Mouse (Mus musculus) kidney, embryonic 15.5 days (tissue): Measurements from ENCODE around the gene Dnajb7. TPM values are rescaled to one million over a fixed set of nuclear protein-coding genes. Genes with fewer than 3 reads are reported as not detected.

Experiments used
- ATAC-seq: fragments of 200-750 bp; cut with Nextera tagmentation; replicated peaks from 2 replicates; pipeline ENCODE4 v1.8.0; 2017; ENCODE audit warnings: moderate TSS enrichment; ENCODE audit not compliant: low FRiP score
- H3K27ac ChIP-seq: fragments of 300-500 bp; sonication (generic); 2 replicates; pipeline ENCODE4 v1.5.1; 2015; ENCODE audit warnings: mild to moderate bottlenecking, inconsistent platforms
- H3K27me3 ChIP-seq: fragments of 300-500 bp; sonication (generic); 2 replicates; pipeline ENCODE4 v1.6.1; 2015; ENCODE audit warnings: inconsistent platforms
- H3K36me3 ChIP-seq: fragments of 300-500 bp; sonication (generic); 2 replicates; pipeline ENCODE4 v1.6.1; 2015; ENCODE audit warnings: inconsistent platforms
- H3K4me1 ChIP-seq: fragments of 300-500 bp; sonication (generic); 2 replicates; pipeline ENCODE4 v1.6.1; 2015; ENCODE audit warnings: inconsistent platforms
- H3K4me2 ChIP-seq: fragments of 300-500 bp; sonication (generic); 2 replicates; pipeline ENCODE4 v1.6.1; 2015; ENCODE audit warnings: moderate library complexity, mild to moderate bottlenecking, inconsistent platforms
- H3K4me3 ChIP-seq: fragments of 300-500 bp; sonication (generic); replicated peaks from 2 replicates; pipeline ENCODE4 v1.5.1; 2015; ENCODE audit warnings: mild to moderate bottlenecking, inconsistent platforms
- H3K9ac ChIP-seq: fragments of 300-500 bp; sonication (generic); 2 replicates; pipeline ENCODE4 v1.6.1; 2015; ENCODE audit warnings: mild to moderate bottlenecking, inconsistent platforms
- H3K9me3 ChIP-seq: fragments of 300-500 bp; sonication (generic); replicated peaks from 2 replicates; pipeline ENCODE4 v1.6.1; 2016; ENCODE audit warnings: inconsistent platforms
- WGBS: fragments of 180-500 bp; shearing (Covaris S2); methylation state at CpG from one replicate; pipeline ENCODE4 v1.1.7; 2015; ENCODE audit warnings: mixed read lengths; 5-methylcytosine and 5-hydroxymethylcytosine counted together
- polyA plus RNA-seq: library from polyadenylated mRNA; unstranded; fragments of >200 nt; fragmentation: Nextera tagmentation; extraction: Ambion mirVana; gene quantifications from 2 replicates; pipeline ENCODE4 v1.2.1, GENCODE M21; 2015

Dnajb7 gene
- polyA plus RNA-seq, 1 experiment from 2014 or later, result 2.1 TPM

DNA sequence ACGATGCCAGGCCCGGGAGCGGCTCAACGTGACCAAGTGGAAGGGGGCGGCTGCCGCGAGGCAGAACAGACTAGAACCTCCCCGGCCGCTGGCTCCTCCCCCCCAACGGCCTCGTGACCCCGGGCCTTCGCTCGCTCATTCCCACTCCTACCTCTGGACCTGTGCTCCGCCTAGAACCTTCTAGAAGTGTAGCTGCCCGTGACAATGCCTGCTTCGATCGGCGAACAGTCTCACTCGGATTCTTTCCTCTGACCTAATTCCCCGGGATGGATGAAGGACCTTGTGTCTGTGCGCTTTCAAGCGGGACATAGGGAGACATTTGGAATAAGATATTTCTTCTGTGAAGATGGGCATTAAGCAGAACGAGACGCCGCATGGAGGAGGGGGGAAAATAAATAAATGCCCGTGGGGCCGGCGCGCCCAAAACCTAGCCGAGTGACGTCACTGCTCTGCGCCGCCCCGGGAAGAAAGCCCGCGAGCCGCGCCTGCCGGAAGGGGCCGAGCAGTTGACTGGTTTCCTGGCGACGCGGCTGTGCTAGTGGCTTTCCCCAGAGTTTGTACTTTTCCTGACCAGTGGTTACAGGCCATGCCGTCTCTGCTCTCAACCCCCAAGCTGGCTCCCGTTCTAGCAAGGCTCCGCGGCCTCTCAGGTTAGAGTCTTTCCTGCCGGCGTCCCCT lies 8.3 kb downstream of the Dnajb7 start, which contains the start of the genes St13 and Xpnpep3:
St13 (minus strand) TSS at position 440 of the 678 bp plus-strand sequence.
Xpnpep3 (plus strand) TSS at position 501 of the 678 bp plus-strand sequence.
- H3K27ac ChIP-seq, result peak within 1 kb of the TSS; percentile 90
- peak within 1 kb of the TSS; percentile 84 for H3K4me3 ChIP-seq
- H3K9me3 ChIP-seq, result no peaks in the 10 kb centered on the region
- H3K4me1 ChIP-seq, result peaks cover 27% of the 10 kb centered on the region
- no peaks in the 10 kb centered on the region for H3K36me3 ChIP-seq
- ATAC-seq, result peak; percentile 99
- WGBS, result under 1% methylated on average over 50 of the region's 50 CpGs
- H3K27me3 ChIP-seq, result no peaks in the 10 kb centered on the region
- peak within 1 kb of the TSS; percentile 74 for H3K4me2 ChIP-seq
- H3K9ac ChIP-seq, result peak within 1 kb of the TSS; percentile 88

- peak overlapping the region; percentile 88 for H3K9ac ChIP-seq
- peaks cover 29% of the 10 kb centered on the region for H3K4me1 ChIP-seq
- ATAC-seq, result no peak
- WGBS, result under 1% methylated on average over 21 of the region's 21 CpGs
- H3K27me3 ChIP-seq, result no peaks in the 10 kb centered on the region
- H3K4me2 ChIP-seq, result peak overlapping the region; percentile 74
- no peaks in the 10 kb centered on the region for H3K9me3 ChIP-seq
- H3K27ac ChIP-seq, result peak overlapping the region; percentile 90
- H3K4me3 ChIP-seq, result peak overlapping the region; percentile 84
- H3K36me3 ChIP-seq, result no peaks in the 10 kb centered on the region
These were observed 8.8 kb downstream of the Dnajb7 start for GRCm38 (mm10) chr15:81399297-81399637.

- H3K9me3 ChIP-seq, result no peaks in the 10 kb centered on the region
- no peaks in the 10 kb centered on the region for H3K27me3 ChIP-seq
- peak overlapping the region; percentile 74 for H3K4me2 ChIP-seq
- H3K36me3 ChIP-seq, result peaks cover 5% of the 10 kb centered on the region
- H3K4me1 ChIP-seq, result peaks cover 29% of the 10 kb centered on the region
- ATAC-seq, result no peak
- no peak overlapping the region for H3K27ac ChIP-seq
- H3K9ac ChIP-seq, result peak overlapping the region; percentile 88
- H3K4me3 ChIP-seq, result peak overlapping the region; percentile 84
These were observed 9.9 kb downstream of the Dnajb7 start for GRCm38 (mm10) chr15:81398189-81398588.

- 80% methylated on average over 8 of the region's 8 CpGs for WGBS
- ATAC-seq, result no peak
- Histone ChIP-seq H3K9me3 (no peaks in the 10 kb centered on the region), H3K4me3 (no peak overlapping the region), H3K9ac (no peak overlapping the region), H3K36me3 (peaks cover 37% of the 10 kb centered on the region), H3K4me2 (no peak overlapping the region), H3K27me3 (no peaks in the 10 kb centered on the region), H3K27ac (0 out of 2 replicates have a peak overlapping the region, but pooled peaks have one; percentile 27), H3K4me1 (peaks cover 21% of the 10 kb centered on the region)
These were observed 13.7 kb downstream of the Dnajb7 start for GRCm38 (mm10) chr15:81394211-81394915.

GRCm38 (mm10) chr15:81392997-81393396 lies 15.1 kb downstream of the Dnajb7 start:
- no peak overlapping the region for H3K27ac ChIP-seq
- no peak overlapping the region for H3K9ac ChIP-seq
- H3K4me1 ChIP-seq, result peaks cover 16% of the 10 kb centered on the region
- no peak overlapping the region for H3K4me3 ChIP-seq
- no peaks in the 10 kb centered on the region for H3K9me3 ChIP-seq
- peaks cover 50% of the 10 kb centered on the region for H3K36me3 ChIP-seq
- ATAC-seq, result no peak
- H3K27me3 ChIP-seq, result no peaks in the 10 kb centered on the region
- H3K4me2 ChIP-seq, result no peak overlapping the region

GRCm38 (mm10) chr15:81386327-81386726 lies 21.8 kb downstream of the Dnajb7 start:
- H3K9me3 ChIP-seq, result no peaks in the 10 kb centered on the region
- ATAC-seq, result no peak
- H3K36me3 ChIP-seq, result peaks cover 97% of the 10 kb centered on the region
- H3K4me1 ChIP-seq, result no peaks in the 10 kb centered on the region
- H3K4me3 ChIP-seq, result no peak overlapping the region
- no peak overlapping the region for H3K9ac ChIP-seq
- WGBS, result 90% methylated on average over 5 of the region's 5 CpGs
- H3K27ac ChIP-seq, result no peak overlapping the region
- H3K27me3 ChIP-seq, result no peaks in the 10 kb centered on the region
- H3K4me2 ChIP-seq, result no peak overlapping the region

DNA sequence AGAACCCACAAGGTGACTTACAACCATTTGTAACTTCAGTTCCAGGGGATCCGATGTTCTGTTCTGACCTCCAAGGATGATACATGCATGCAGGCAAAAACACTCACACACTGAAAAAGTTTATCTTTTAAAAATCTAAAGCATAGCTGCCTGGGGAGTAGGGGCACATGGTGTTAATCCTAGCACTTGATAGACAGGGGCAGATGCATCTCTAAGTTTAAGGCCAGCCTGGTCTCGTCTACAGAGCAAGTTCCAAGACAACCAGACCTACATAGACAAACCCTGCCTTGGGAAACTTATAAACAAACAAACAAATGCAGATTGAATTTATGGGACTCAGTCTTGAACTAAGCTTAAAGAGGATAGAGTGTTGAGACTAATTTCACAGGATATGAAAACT lies 29.3 kb downstream of the Dnajb7 start:
- no peaks in the 10 kb centered on the region for H3K9me3 ChIP-seq
- peaks cover 89% of the 10 kb centered on the region for H3K36me3 ChIP-seq
- no peak overlapping the region for H3K9ac ChIP-seq
- H3K27me3 ChIP-seq, result no peaks in the 10 kb centered on the region
- 90% methylated on average over 2 of the region's 2 CpGs for WGBS
- no peak overlapping the region for H3K4me3 ChIP-seq
- no peak overlapping the region for H3K27ac ChIP-seq
- H3K4me2 ChIP-seq, result no peak overlapping the region
- no peaks in the 10 kb centered on the region for H3K4me1 ChIP-seq
- ATAC-seq, result no peak

- Histone ChIP-seq H3K4me1 (no peaks in the 10 kb centered on the region), H3K36me3 (peaks cover 88% of the 10 kb centered on the region), H3K4me3 (no peak overlapping the region), H3K9me3 (no peaks in the 10 kb centered on the region), H3K4me2 (no peak overlapping the region), H3K27me3 (no peaks in the 10 kb centered on the region), H3K27ac (no peak overlapping the region), H3K9ac (no peak overlapping the region)
- WGBS, result 85% methylated on average over 11 of the region's 11 CpGs
- ATAC-seq, result no peak
These were observed 33.5 kb downstream of the Dnajb7 start for GRCm38 (mm10) chr15:81374621-81375020.

DNA sequence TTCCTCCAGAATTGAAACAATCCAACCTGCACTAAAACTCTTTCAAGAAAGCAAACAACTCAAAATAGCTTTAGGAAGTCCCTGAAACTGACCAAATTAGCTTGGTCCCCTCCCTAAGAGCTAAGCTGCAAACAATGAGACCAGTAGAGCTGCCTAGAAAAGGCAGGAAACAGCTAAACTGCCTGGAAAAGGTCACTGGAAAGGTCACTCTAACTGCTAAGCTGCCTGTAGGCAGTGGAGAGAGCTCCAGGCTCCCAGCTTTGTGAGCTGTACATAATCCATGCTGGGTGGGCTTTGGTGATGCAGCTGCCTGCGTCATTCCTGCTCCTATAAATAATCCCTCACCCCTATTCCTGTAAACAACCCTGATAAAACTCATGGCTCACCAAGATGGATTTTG lies 37.7 kb downstream of the Dnajb7 start:
- Histone ChIP-seq H3K27me3 (no peaks in the 10 kb centered on the region), H3K36me3 (peaks cover 92% of the 10 kb centered on the region), H3K4me2 (no peak overlapping the region), H3K4me3 (no peak overlapping the region), H3K9me3 (no peaks in the 10 kb centered on the region), H3K9ac (no peak overlapping the region), H3K4me1 (no peaks in the 10 kb centered on the region), H3K27ac (no peak overlapping the region)
- ATAC-seq, result no peak
- 71% methylated on average over 1 of the region's 1 CpGs for WGBS

DNA sequence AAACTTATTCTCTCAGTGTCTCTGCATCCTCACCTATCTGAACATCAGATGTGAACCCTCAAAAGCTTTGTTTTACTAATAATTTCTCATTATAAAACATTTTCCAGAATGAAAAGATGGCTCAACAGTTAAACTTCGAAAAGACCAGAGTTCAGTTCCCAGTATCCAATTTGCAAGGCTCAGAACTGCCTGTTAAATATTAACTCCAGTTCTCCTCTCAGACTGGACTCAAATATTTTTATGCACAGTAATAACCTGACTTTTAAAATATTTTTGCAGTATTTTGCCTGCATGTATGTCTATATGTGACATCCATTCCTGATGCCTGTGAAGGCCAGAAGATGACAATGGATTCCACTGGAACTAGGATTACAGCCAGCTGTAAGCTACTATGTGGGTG lies 39.5 kb downstream of the Dnajb7 start:
- Histone ChIP-seq H3K9me3 (no peaks in the 10 kb centered on the region), H3K36me3 (peaks cover 94% of the 10 kb centered on the region), H3K4me3 (no peak overlapping the region), H3K4me1 (no peaks in the 10 kb centered on the region), H3K4me2 (no peak overlapping the region), H3K27ac (no peak overlapping the region), H3K27me3 (no peaks in the 10 kb centered on the region), H3K9ac (no peak overlapping the region)
- ATAC-seq, result no peak
- WGBS, result 89% methylated on average over 1 of the region's 1 CpGs

- WGBS, result 74% methylated on average over 4 of the region's 4 CpGs
- Histone ChIP-seq H3K9me3 (no peaks in the 10 kb centered on the region), H3K27me3 (no peaks in the 10 kb centered on the region), H3K4me2 (no peak overlapping the region), H3K4me3 (no peak overlapping the region), H3K4me1 (peaks cover 5% of the 10 kb centered on the region), H3K9ac (no peak overlapping the region), H3K27ac (no peak overlapping the region), H3K36me3 (peaks cover 86% of the 10 kb centered on the region)
- no peak for ATAC-seq
These were observed 41.9 kb downstream of the Dnajb7 start for GRCm38 (mm10) chr15:81366241-81366640.

GRCm38 (mm10) chr15:81365246-81365645 lies 42.9 kb downstream of the Dnajb7 start:
- WGBS, result 85% methylated on average over 8 of the region's 8 CpGs
- Histone ChIP-seq H3K27me3 (no peaks in the 10 kb centered on the region), H3K4me2 (no peak overlapping the region), H3K4me3 (no peak overlapping the region), H3K9me3 (no peaks in the 10 kb centered on the region), H3K27ac (no peak overlapping the region), H3K4me1 (peaks cover 10% of the 10 kb centered on the region), H3K9ac (no peak overlapping the region), H3K36me3 (peaks cover 76% of the 10 kb centered on the region)
- no peak for ATAC-seq
